9 mouse cellular contexts compared by ENCODE assay signal in the genomic region with DNA sequence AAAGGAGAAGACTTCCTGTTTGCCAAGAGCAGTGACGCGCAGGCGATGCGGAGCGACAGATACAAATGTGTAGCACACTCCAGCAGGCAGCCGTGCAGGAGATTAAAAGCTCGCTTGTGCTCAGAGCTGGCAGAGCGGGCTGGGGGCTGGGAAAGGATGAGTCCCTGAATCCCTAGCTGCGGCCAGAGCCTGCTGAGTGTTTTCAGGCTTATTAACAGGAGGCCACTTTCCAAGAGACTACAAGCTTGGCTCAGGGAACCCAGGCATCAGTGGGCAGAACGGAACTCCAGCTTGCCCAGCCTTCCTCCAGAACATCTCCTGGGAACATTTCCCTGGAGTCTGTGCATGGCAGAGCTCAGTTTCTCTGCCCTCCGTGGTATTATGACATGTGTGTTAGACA. TPM values are rescaled to one million over a fixed set of nuclear protein-coding genes. Genes with fewer than 3 reads are reported as not detected.
DNase-seq lines count a peak whose midpoint lies in the region; ATAC-seq and TF ChIP-seq lines count a peak whose summit lies in the region.
"Had no signal": no experiment of that assay in that cellular context is flagged by ENCODE, and none has a peak within 500 bp of the region (broad histone marks: within the 10 kb centered on the region; RNA-seq: fewer than 3 reads in every experiment).

No protein-coding gene starts in this region.

- ATAC-seq in intestine, embryonic 14.5 days (replicated peaks; ENCODE audit: low FRiP score, low TSS enrichment, low read depth) = no peak
- ATAC-seq in intestine, postnatal 0 days = no peak
- ATAC-seq in forebrain, embryonic 16.5 days = peak; percentile 85
- no peak for ATAC-seq in inflammation-experienced regulatory T-cells, adult 6 months

- no peak overlapping the region for H3K9ac ChIP-seq in intestine, embryonic 14.5 days (ENCODE audit: low read length)
- no peak overlapping the region for H3K9ac ChIP-seq in intestine, postnatal 0 days (ENCODE audit: low read depth, low read length)
- H3K9ac ChIP-seq in forebrain, embryonic 16.5 days (replicated peaks; ENCODE audit: low read depth, low read length) = no peak overlapping the region
- H3K9ac ChIP-seq: limb, embryonic 15.5 days had no signal

- DNase-seq in intestine, embryonic 14.5 days (ENCODE audit: low spot score) = peak; percentile 56
- peak; percentile 19 to 23 for DNase-seq in cerebellum, adult 18-20 months
- peak; percentile 28 to 54 for DNase-seq in left cerebral cortex, postnatal 25 days (ENCODE audit: low spot score in 2 of 2)
- DNase-seq in skeletal muscle tissue, adult 2 months (ENCODE audit: low read depth, low spot score) = peak; percentile 4
- no peak for DNase-seq in T-cell, adult 2 months (ENCODE audit: low spot score)

- H3K4me1 ChIP-seq in intestine, embryonic 14.5 days (replicated peaks; ENCODE audit: control insufficient read depth, insufficient read depth, low read length) = peaks cover 25% of the 10 kb centered on the region
- H3K4me1 ChIP-seq in intestine, postnatal 0 days (replicated peaks; ENCODE audit: control insufficient read depth, insufficient read depth, low read length) = 0 out of 2 replicates have a peak, but pooled peaks cover 3% of the 10 kb centered on the region
- peaks cover 30% of the 10 kb centered on the region for H3K4me1 ChIP-seq in forebrain, embryonic 16.5 days (replicated peaks; ENCODE audit: control insufficient read depth, insufficient read depth, low read length)

- TF ChIP-seq CTCF in intestine, postnatal 0 days (IDR thresholded peaks at IDR 0.05; ENCODE audit: low read depth) = no peak

- H3K4me2 ChIP-seq in intestine, embryonic 14.5 days (ENCODE audit: low read length) = no peak overlapping the region
- H3K4me2 ChIP-seq in intestine, postnatal 0 days (replicated peaks; ENCODE audit: low read depth) = no peak overlapping the region
- no peak overlapping the region for H3K4me2 ChIP-seq in forebrain, embryonic 16.5 days (ENCODE audit: low read length)
- H3K4me2 ChIP-seq: limb, embryonic 15.5 days had no signal

- WGBS in intestine, embryonic 14.5 days = 16% methylated on average over 11 of the region's 11 CpGs
- WGBS in intestine, postnatal 0 days = 42% methylated on average over 11 of the region's 11 CpGs
- WGBS in forebrain, embryonic 16.5 days = 22% methylated on average over 11 of the region's 11 CpGs

- no peak overlapping the region for H3K4me3 ChIP-seq in intestine, embryonic 14.5 days (ENCODE audit: low read depth, low read length)
- H3K4me3 ChIP-seq in intestine, postnatal 0 days (ENCODE audit: low read depth, low read length) = no peak overlapping the region
- no peak overlapping the region for H3K4me3 ChIP-seq in forebrain, embryonic 16.5 days (replicated peaks; ENCODE audit: low read length)
- H3K4me3 ChIP-seq: limb, embryonic 15.5 days had no signal

- H3K27ac ChIP-seq in intestine, embryonic 14.5 days (ENCODE audit: low read depth) = no peak overlapping the region
- no peak overlapping the region for H3K27ac ChIP-seq in intestine, postnatal 0 days (ENCODE audit: low read depth, low read length)
- no peak overlapping the region; the same call in 1 of the 2 replicates for H3K27ac ChIP-seq in forebrain, embryonic 16.5 days (ENCODE audit: low read length)
- H3K27ac ChIP-seq: limb, embryonic 15.5 days had no signal

- H3K9me3 ChIP-seq in intestine, embryonic 14.5 days (ENCODE audit: control insufficient read depth, low read length) = no peaks in the 10 kb centered on the region
- H3K9me3 ChIP-seq in intestine, postnatal 0 days (ENCODE audit: control insufficient read depth) = no peaks in the 10 kb centered on the region
- H3K9me3 ChIP-seq in forebrain, embryonic 16.5 days (ENCODE audit: control insufficient read depth, low read length) = no peaks in the 10 kb centered on the region
- H3K9me3 ChIP-seq: limb, embryonic 15.5 days had no signal

- no peaks in the 10 kb centered on the region for H3K36me3 ChIP-seq in intestine, embryonic 14.5 days (ENCODE audit: control insufficient read depth, insufficient read depth, low read length)
- no peaks in the 10 kb centered on the region for H3K36me3 ChIP-seq in intestine, postnatal 0 days (ENCODE audit: control insufficient read depth, insufficient read depth)
- H3K36me3 ChIP-seq in forebrain, embryonic 16.5 days (ENCODE audit: control insufficient read depth, insufficient read depth) = no peaks in the 10 kb centered on the region
- H3K36me3 ChIP-seq: limb, embryonic 15.5 days had no signal

- intact Hi-C loops in left cerebral cortex, postnatal 25 days (cut with DNase I) = no loop called here

- no peaks in the 10 kb centered on the region for H3K27me3 ChIP-seq in intestine, embryonic 14.5 days (replicated peaks; ENCODE audit: control insufficient read depth, insufficient read depth, low read length)
- no peaks in the 10 kb centered on the region for H3K27me3 ChIP-seq in intestine, postnatal 0 days (replicated peaks; ENCODE audit: control insufficient read depth, insufficient read depth, low read length)
- no peaks in the 10 kb centered on the region; the same call in 1 of the 2 replicates for H3K27me3 ChIP-seq in forebrain, embryonic 16.5 days (replicated peaks; ENCODE audit: control insufficient read depth, insufficient read depth, low read length)
- H3K27me3 ChIP-seq: limb, embryonic 15.5 days had no signal

RNA-seq across cellular contexts. Expression of gene Fam163a, which starts 25.0 kb away (rescaled TPM):
- polyA plus RNA-seq in intestine, embryonic 14.5 days (2014; fragmentation: Nextera tagmentation; extraction: Ambion mirVana) = 7.8 and 9.8 TPM in 2 replicates
- polyA plus RNA-seq in intestine, postnatal 0 days (2015; fragmentation: Nextera tagmentation; extraction: Ambion mirVana) = 1.6 and 1.8 TPM in 2 replicates
- 1.7 and 2.6 TPM in 2 replicates for polyA plus RNA-seq in forebrain, embryonic 16.5 days (2015; fragmentation: Nextera tagmentation; extraction: Ambion mirVana)
- total RNA-seq in left cerebral cortex, postnatal 25 days (2021) = 1 to 10 TPM; 8.4 to 9.7 TPM
- polyA plus RNA-seq in inflammation-experienced regulatory T-cells, adult 6 months (2017; shearing (Covaris generic)) = not detected
